Mouse (Mus musculus): ENCODE data around the gene Igf2r.

DNA sequence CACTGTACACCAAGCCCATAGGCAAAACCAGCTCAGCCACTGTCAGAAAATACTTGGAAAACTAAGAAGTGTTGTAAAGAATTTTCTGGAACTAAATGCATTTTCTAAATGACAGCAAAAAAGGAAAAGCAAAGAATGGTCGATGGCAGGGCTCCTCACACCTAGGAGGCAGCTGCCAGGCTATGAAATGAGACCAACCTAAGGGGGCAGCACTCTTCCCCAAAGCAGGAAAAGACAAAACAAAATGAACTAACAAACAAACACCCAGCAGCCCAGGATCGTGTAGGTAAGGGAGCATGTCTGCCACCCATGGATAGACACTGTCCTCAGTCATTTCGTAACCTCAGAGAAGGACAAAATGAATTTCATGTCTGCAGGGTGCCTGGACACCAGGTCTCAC is 56.5 kb downstream of the Igf2r start:
- TF ChIP-seq CTCF (IDR thresholded peaks at IDR 0.05; ENCODE audit: borderline replicate concordance, control insufficient read depth, extremely low read depth, insufficient read depth, low read length, poor library complexity) (no peak), POLR2A (IDR thresholded peaks at IDR 0.05; ENCODE audit: control insufficient read depth, extremely low read depth, insufficient read depth, low read length, poor library complexity) (no peak)
